Mouse (Mus musculus): ENCODE measurements around the gene Olfr504.
"Not testable (repeated sequence)": the region's sequence is repeated elsewhere in the genome, so short reads cannot be mapped to it uniquely, and the experiment has no call there.

Olfr504 gene

GRCm38 (mm10) chr7:108565693-108566092 lies at the start of gene Olfr504:
Olfr504 (minus strand) TSS chr7:108565793.
- no peak for DNase-seq (ENCODE audit: low read depth)

GRCm38 (mm10) chr7:108614110-108614509 lies 48.5 kb upstream of the Olfr504 start:
- no peak for DNase-seq (ENCODE audit: low read depth)

GRCm38 (mm10) chr7:108610487-108610886 lies 44.9 kb upstream of the Olfr504 start, which contains the start of gene Olfr506:
Olfr506 (plus strand) TSS chr7:108610787.
- DNase-seq (ENCODE audit: low read depth): no peak

GRCm38 (mm10) chr7:108601916-108602315 lies 36.3 kb upstream of the Olfr504 start:
- DNase-seq (ENCODE audit: low read depth): not testable (repeated sequence)

GRCm38 (mm10) chr7:108589797-108590196 lies 24.2 kb upstream of the Olfr504 start:
- DNase-seq (ENCODE audit: low read depth): no peak

GRCm38 (mm10) chr7:108544227-108544626 lies 21.4 kb downstream of the Olfr504 start, which contains the start of gene Olfr503:
Olfr503 (plus strand) TSS chr7:108544527.
- not testable (repeated sequence) for DNase-seq (ENCODE audit: low read depth)

- DNase-seq (ENCODE audit: low read depth): no peak
These were observed 23.2 kb downstream of the Olfr504 start for GRCm38 (mm10) chr7:108542416-108542815.

GRCm38 (mm10) chr7:108524965-108525364 lies 40.6 kb downstream of the Olfr504 start, which contains the start of gene Olfr502:
Olfr502 (minus strand) TSS chr7:108525065.
- DNase-seq (ENCODE audit: low read depth): no peak

Measured in 416B (cell line).